Mouse (Mus musculus) G1E (cell line): ENCODE results near the gene Rag2.

Source experiments
- CTCF ChIP-seq: IDR thresholded peaks from 2 replicates; pipeline ENCODE4 v1.5.1; 2012; ENCODE audit warnings: low read depth, low read length, inconsistent platforms, mixed read lengths
- POLR2AphosphoS5 ChIP-seq: IDR thresholded peaks from 2 replicates; pipeline ENCODE4 v1.6.1; 2012; ENCODE audit warnings: low read depth, low read length, inconsistent platforms; ENCODE audit not compliant: insufficient replicate concordance

- no peak for TF ChIP-seq POLR2AphosphoS5
- no peak for TF ChIP-seq CTCF
Observed at GRCm38 (mm10) chr2:101660536-101660935, 36.0 kb downstream of the Rag2 start.
